Mouse (Mus musculus) olfactory bulb, adult 2 months (tissue): Measurements from ENCODE around the gene Mab21l3. TPM values are rescaled to one million over a fixed set of nuclear protein-coding genes. Genes with fewer than 3 reads are reported as not detected.

Source experiments
- H3K27ac ChIP-seq: fragments of 200-500 bp; 2 replicates; pipeline ENCODE4 v1.5.1; 2012; ENCODE audit warnings: low read depth, low read length; ENCODE audit not compliant: insufficient read depth
- H3K4me1 ChIP-seq: fragments of 200-500 bp; 2 replicates; pipeline ENCODE4 v1.6.1; 2012; ENCODE audit warnings: low read length; ENCODE audit not compliant: control insufficient read depth, insufficient read depth
- H3K4me3 ChIP-seq: fragments of 200-500 bp; 2 replicates; pipeline ENCODE4 v1.5.1; 2012; ENCODE audit warnings: mild to moderate bottlenecking, low read depth, low read length, moderate library complexity; ENCODE audit not compliant: insufficient read depth
- CTCF ChIP-seq: fragments of 200-500 bp; IDR thresholded peaks from 2 replicates; pipeline ENCODE4 v1.5.1; 2012; ENCODE audit warnings: low read depth, mild to moderate bottlenecking, low read length, moderate library complexity; ENCODE audit not compliant: insufficient read depth
- POLR2A ChIP-seq: fragments of 200-500 bp; IDR thresholded peaks from 2 replicates; pipeline ENCODE4 v1.6.1; 2012; ENCODE audit warnings: mild to moderate bottlenecking, low read depth, low read length, moderate library complexity; ENCODE audit not compliant: insufficient read depth
- WGBS: fragments of 180-500 bp; shearing (Covaris S2); methylation state at CpG from one replicate; pipeline ENCODE4 v1.1.7; 2018; 5-methylcytosine and 5-hydroxymethylcytosine counted together
- polyA plus RNA-seq: library from polyadenylated mRNA; stranded (reverse); fragments of >200 nt; gene quantifications from 2 replicates; pipeline ENCODE4 v1.2.4, GENCODE M21; 2012; ENCODE audit warnings: low replicate concordance; ENCODE audit not compliant: missing spikeins, insufficient read depth, insufficient read length

Mab21l3 gene
- not detected in 2 replicates for polyA plus RNA-seq

DNA sequence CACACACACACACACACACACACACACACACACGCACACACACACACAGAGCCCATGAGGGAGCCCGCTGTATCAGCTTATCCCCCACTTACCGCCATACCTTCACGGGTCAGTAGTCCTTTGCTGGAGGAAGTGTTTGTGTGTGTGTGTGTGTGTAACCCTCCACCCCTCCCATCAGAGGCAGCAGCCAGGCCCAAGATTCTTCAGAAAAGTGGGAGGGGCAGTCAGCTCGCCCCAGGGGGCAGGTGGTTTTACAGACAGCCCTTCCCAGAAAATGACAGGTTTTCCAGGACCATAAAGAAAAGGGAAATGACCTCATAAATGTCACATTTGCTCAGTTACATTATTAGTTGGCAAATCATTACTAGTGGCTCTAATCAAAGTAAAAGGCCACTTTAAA is at the start of gene Mab21l3:
Mab21l3 (minus strand) TSS at position 144 of the 400 bp plus-strand sequence.
- H3K27ac ChIP-seq, result no peak within 1 kb of the TSS
- TF ChIP-seq CTCF (no peak), POLR2A (no peak)
- H3K4me1 ChIP-seq, result no peaks in the 10 kb centered on the region
- no peak within 1 kb of the TSS for H3K4me3 ChIP-seq
- 77% methylated on average over 5 of the region's 5 CpGs for whole genome bisulfite sequencing

DNA sequence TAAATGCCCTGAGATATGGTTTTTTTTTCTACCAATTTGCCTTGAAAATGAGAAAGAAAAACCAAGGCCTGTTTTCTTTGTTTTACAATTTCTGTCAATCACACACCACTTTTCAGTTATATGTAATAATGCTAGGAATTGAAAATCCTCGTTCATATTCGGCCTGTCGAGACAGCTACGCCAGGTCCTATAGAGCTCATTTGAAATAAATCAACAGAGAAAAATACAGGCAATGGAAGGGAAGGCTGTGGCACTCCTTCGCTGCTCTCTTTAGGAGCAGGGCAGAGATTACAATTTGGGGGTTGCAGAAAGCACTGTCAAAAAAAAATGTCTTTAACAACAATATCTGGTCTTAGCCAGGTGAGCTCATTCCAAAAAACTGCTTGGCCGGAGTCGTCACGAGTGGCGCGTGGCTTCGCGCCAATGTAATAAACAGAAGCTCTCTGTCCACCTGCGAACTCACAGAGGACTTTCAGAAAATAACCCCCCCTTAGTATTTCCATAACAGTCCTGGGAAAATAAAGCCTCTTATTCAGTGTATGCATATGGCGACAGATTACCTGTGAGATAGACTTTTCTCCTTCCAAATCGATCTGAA is 48.7 kb upstream of the Mab21l3 start:
- H3K27ac ChIP-seq, result no peak overlapping the region
- 91% methylated on average over 15 of the region's 15 CpGs for WGBS
- TF ChIP-seq CTCF (no peak), POLR2A (no peak)
- no peaks in the 10 kb centered on the region for H3K4me1 ChIP-seq
- no peak overlapping the region for H3K4me3 ChIP-seq

DNA sequence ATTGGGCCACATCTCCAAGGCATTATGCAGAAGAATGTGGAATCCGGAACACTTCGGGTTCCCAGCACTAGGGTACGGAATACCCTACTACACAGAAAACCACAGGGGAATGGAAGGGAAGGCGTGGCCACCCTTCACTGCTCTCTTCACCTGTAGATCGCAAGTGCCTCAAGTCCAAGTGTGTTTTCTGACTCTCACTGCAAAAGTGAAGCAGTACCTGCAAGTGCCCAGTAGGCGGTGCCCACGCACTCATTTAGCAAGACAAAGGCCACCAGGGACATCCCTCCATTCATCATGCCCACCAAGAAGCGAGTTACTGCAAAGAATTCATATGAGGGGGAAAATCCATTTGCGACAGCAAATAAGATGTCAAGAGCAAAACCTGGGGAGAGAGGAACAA is 48.1 kb upstream of the Mab21l3 start:
- TF ChIP-seq CTCF (no peak), POLR2A (no peak)
- Histone ChIP-seq H3K4me3 (no peak overlapping the region), H3K27ac (no peak overlapping the region), H3K4me1 (no peaks in the 10 kb centered on the region)
- 51% methylated on average over 9 of the region's 9 CpGs for WGBS

- H3K4me1 ChIP-seq, result no peaks in the 10 kb centered on the region
- TF ChIP-seq POLR2A, result no peak
- H3K27ac ChIP-seq, result no peak overlapping the region
- no peak overlapping the region for H3K4me3 ChIP-seq
- whole genome bisulfite sequencing, result 92% methylated on average over 7 of the region's 7 CpGs
These were observed 46.7 kb upstream of the Mab21l3 start for GRCm38 (mm10) chr3:101895376-101895910.

- no peak overlapping the region for H3K27ac ChIP-seq
- H3K4me3 ChIP-seq, result no peak overlapping the region
- 61% methylated on average over 3 of the region's 3 CpGs for WGBS
- peaks cover 5% of the 10 kb centered on the region for H3K4me1 ChIP-seq
- TF ChIP-seq CTCF, result no peak
- TF ChIP-seq POLR2A, result no peak
These were observed 36.8 kb upstream of the Mab21l3 start for GRCm38 (mm10) chr3:101885591-101885990.

- WGBS, result 82% methylated on average over 4 of the region's 4 CpGs
- Histone ChIP-seq H3K4me1 (peaks cover 5% of the 10 kb centered on the region), H3K4me3 (no peak overlapping the region), H3K27ac (no peak overlapping the region)
- no peak for TF ChIP-seq CTCF
- TF ChIP-seq POLR2A, result no peak
These were observed 36.3 kb upstream of the Mab21l3 start for GRCm38 (mm10) chr3:101885041-101885440.

- 92% methylated on average over 3 of the region's 3 CpGs for WGBS
- no peak for TF ChIP-seq POLR2A
- TF ChIP-seq CTCF, result no peak
- Histone ChIP-seq H3K27ac (no peak overlapping the region), H3K4me3 (no peak overlapping the region), H3K4me1 (peaks cover 5% of the 10 kb centered on the region)
These were observed 35.1 kb upstream of the Mab21l3 start for GRCm38 (mm10) chr3:101883902-101884301.

- H3K4me3 ChIP-seq, result no peak overlapping the region
- H3K4me1 ChIP-seq, result no peaks in the 10 kb centered on the region
- TF ChIP-seq CTCF (no peak), POLR2A (no peak)
- H3K27ac ChIP-seq, result no peak overlapping the region
- WGBS, result 59% methylated on average over 9 of the region's 9 CpGs
These were observed 33.0 kb upstream of the Mab21l3 start for GRCm38 (mm10) chr3:101881721-101882120.

- WGBS, result 90% methylated on average over 6 of the region's 6 CpGs
- Histone ChIP-seq H3K27ac (no peak overlapping the region), H3K4me3 (no peak overlapping the region), H3K4me1 (no peaks in the 10 kb centered on the region)
- TF ChIP-seq POLR2A, result no peak
- TF ChIP-seq CTCF, result no peak
These were observed 32.1 kb upstream of the Mab21l3 start for GRCm38 (mm10) chr3:101880818-101881217.

- Histone ChIP-seq H3K4me3 (no peak overlapping the region), H3K27ac (no peak overlapping the region), H3K4me1 (no peaks in the 10 kb centered on the region)
- 79% methylated on average over 5 of the region's 5 CpGs for WGBS
- TF ChIP-seq CTCF, result no peak
- no peak for TF ChIP-seq POLR2A
These were observed 29.4 kb upstream of the Mab21l3 start for GRCm38 (mm10) chr3:101878136-101878535.
